Mouse (Mus musculus) yolk sac, embryonic 10.5 days (tissue): Measurements from ENCODE around the gene Ust.

ENCODE experiments used
- DNase-seq: peaks from one replicate; pipeline ENCODE4 v3.0.0-alpha.2; 2017; ENCODE audit warnings: low spot score

Ust gene

DNA sequence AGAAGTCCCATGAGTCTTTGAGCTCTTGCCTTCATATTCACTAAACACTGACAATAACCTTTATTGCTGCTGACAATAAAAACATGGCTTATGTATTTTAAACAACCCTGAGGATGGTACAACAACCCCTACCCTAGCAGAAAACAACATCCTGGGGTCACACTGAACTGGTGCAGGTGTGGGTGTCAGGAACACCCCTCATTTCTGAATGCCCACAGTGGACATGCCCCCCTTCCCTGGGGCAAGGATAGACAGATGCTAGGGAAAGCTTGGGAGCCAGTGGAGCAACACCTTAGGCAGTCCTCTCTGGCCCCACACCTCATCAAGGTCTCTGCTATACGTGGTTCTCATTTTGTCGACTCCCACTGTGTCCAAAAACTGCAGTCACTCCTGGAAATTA lies 343.9 kb downstream of the Ust start:
- no peak for DNase-seq

- no peak for DNase-seq
These were observed 344.4 kb downstream of the Ust start for GRCm38 (mm10) chr10:8174230-8174629.

DNA sequence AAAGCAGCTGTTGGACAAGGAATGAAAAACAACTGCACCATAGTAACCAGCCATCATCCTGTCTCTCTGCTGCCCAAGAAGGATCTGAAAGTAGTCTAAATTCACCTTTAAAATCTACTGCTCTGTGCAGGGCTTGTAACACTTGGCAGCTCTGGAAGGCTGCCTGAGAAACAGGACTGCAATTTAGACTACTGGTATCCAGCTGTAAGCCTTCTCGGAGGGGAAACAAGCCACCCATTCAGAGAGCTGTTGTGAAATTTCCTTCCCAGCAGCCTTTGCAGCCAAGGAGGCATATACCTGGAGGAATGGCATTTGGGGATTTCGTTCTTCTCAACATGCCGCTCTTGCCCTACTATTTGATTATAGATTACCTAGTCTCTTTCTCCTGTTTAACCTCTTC lies 345.6 kb downstream of the Ust start:
- DNase-seq, result no peak

DNA sequence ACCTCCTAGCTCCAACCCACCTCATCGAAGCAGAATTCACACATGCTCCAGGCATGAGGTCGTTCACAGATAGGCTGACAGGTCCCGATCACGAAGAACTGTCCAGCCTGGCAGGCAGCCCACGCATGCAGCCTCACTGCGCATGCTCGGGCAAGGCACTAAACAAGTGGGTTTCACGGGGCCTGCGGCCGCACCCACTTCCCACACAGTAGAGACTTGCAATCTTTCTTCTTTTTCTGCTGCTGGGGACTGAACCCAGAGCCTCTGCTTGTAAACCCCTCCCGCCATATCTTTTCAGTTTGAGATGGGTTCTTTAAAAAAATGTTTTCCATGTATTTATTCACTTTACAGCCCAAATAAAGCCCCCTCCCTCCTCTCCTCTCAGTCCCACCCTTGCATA lies 347.1 kb downstream of the Ust start:
- DNase-seq, result no peak
